25 mouse cellular contexts compared by ENCODE assay signal in genomic region chr10:127896705-127897104, GRCm38 (mm10). TPM values are rescaled to one million over a fixed set of nuclear protein-coding genes. Genes with fewer than 3 reads are reported as not detected.
"Had no signal": no experiment of that assay in that cellular context is flagged by ENCODE, and none has a peak within 500 bp of the region (broad histone marks: within the 10 kb centered on the region; RNA-seq: fewer than 3 reads in every experiment).

No protein-coding gene starts in this region.

- H3K4me1 ChIP-seq: midbrain, embryonic 10.5 days; midbrain, embryonic 12.5 days; neural tube, embryonic 13.5 days; neural tube, embryonic 15.5 days had no signal

- H3K27me3 ChIP-seq: midbrain, embryonic 12.5 days; neural tube, embryonic 13.5 days; neural tube, embryonic 15.5 days; stomach, embryonic 15.5 days had no signal

- ATAC-seq: midbrain, embryonic 16.5 days had no signal

- H3K36me3 ChIP-seq: midbrain, embryonic 10.5 days; midbrain, embryonic 12.5 days; neural tube, embryonic 13.5 days; neural tube, embryonic 15.5 days; stomach, embryonic 15.5 days had no signal

- DNase-seq: lung, adult 18-20 months; lung, embryonic 14.5 days; lung, postnatal 10 days; lung, postnatal 4 days; midbrain, embryonic 14.5 days; retina, postnatal 1 day; right cerebral cortex, adult 18-20 months; right cerebral cortex, postnatal 25 days; right cerebral cortex, postnatal 4 days; thymus, postnatal 14 days; thymus, postnatal 36 days had no signal

- H3K4me3 ChIP-seq: midbrain, embryonic 10.5 days; midbrain, embryonic 12.5 days; myocyte; neural tube, embryonic 13.5 days; neural tube, embryonic 15.5 days; stomach, embryonic 15.5 days had no signal

- H3K27ac ChIP-seq: midbrain, embryonic 10.5 days; midbrain, embryonic 12.5 days; neural tube, embryonic 13.5 days; neural tube, embryonic 15.5 days; stomach, embryonic 15.5 days; stomach, postnatal 0 days had no signal

- H3K9ac ChIP-seq: lung, embryonic 14.5 days; midbrain, embryonic 12.5 days; neural tube, embryonic 13.5 days; neural tube, embryonic 15.5 days; stomach, embryonic 15.5 days had no signal

- H3K9me3 ChIP-seq: midbrain, embryonic 10.5 days; midbrain, embryonic 12.5 days; neural tube, embryonic 13.5 days; neural tube, embryonic 15.5 days; stomach, embryonic 15.5 days had no signal

- H3K4me2 ChIP-seq: lung, embryonic 14.5 days; midbrain, embryonic 12.5 days; neural tube, embryonic 13.5 days; neural tube, embryonic 15.5 days; stomach, embryonic 15.5 days had no signal

RNA-seq across cellular contexts. Expression of gene Sdr9c7, which starts 1.6 kb away (rescaled TPM):
- polyA plus RNA-seq: liver, embryonic 16.5 days; lung, embryonic 14.5 days; lung, embryonic 16.5 days; midbrain, embryonic 10.5 days; midbrain, embryonic 12.5 days; midbrain, embryonic 14.5 days; midbrain, embryonic 16.5 days; myocyte; neural tube, embryonic 11.5 days; neural tube, embryonic 13.5 days; neural tube, embryonic 15.5 days had no signal

RNA-seq across cellular contexts. Expression of gene Rdh7, which starts 8.1 kb away (rescaled TPM):
- polyA plus RNA-seq: lung, embryonic 14.5 days; lung, embryonic 16.5 days; midbrain, embryonic 10.5 days; midbrain, embryonic 12.5 days; midbrain, embryonic 14.5 days; midbrain, embryonic 16.5 days; myocyte; neural tube, embryonic 11.5 days; neural tube, embryonic 13.5 days; neural tube, embryonic 15.5 days; testis, adult 2 months; thymus, postnatal 0 days had no signal

RNA-seq across cellular contexts. Expression of gene Rdh16f2, which starts 30.4 kb away (rescaled TPM):
- polyA plus RNA-seq: lung, embryonic 14.5 days; lung, embryonic 16.5 days; midbrain, embryonic 10.5 days; midbrain, embryonic 12.5 days; midbrain, embryonic 14.5 days; midbrain, embryonic 16.5 days; neural tube, embryonic 11.5 days; neural tube, embryonic 13.5 days; neural tube, embryonic 15.5 days; stomach, embryonic 15.5 days; stomach, postnatal 0 days had no signal

RNA-seq across cellular contexts. Expression of gene Rdh19, which starts 47.0 kb away (rescaled TPM):
- polyA plus RNA-seq: liver, embryonic 16.5 days; lung, embryonic 14.5 days; lung, embryonic 16.5 days; midbrain, embryonic 10.5 days; midbrain, embryonic 12.5 days; midbrain, embryonic 14.5 days; midbrain, embryonic 16.5 days; myocyte; neural tube, embryonic 11.5 days; neural tube, embryonic 13.5 days; neural tube, embryonic 15.5 days; spleen, adult 2 months; stomach, embryonic 15.5 days; stomach, postnatal 0 days; testis, adult 2 months; thymus, postnatal 0 days had no signal
